In genomic region chrX:159628629-159629028, GRCm38 (mm10) we compare ENCODE assay signal across 9 mouse cellular contexts. TPM values are rescaled to one million over a fixed set of nuclear protein-coding genes. Genes with fewer than 3 reads are reported as not detected.
DNase-seq lines count a peak whose midpoint lies in the region; ATAC-seq and TF ChIP-seq lines count a peak whose summit lies in the region.
"Had no signal": no experiment of that assay in that cellular context is flagged by ENCODE, and none has a peak within 500 bp of the region (broad histone marks: within the 10 kb centered on the region; RNA-seq: fewer than 3 reads in every experiment).

No protein-coding gene starts in this region.

- H3K27ac ChIP-seq in heart, embryonic 13.5 days (replicated peaks): no peak overlapping the region
- no peak overlapping the region for H3K27ac ChIP-seq in bone marrow, adult 2 months (ENCODE audit: control insufficient read depth, insufficient read depth, low read depth, low read length, poor library complexity)
- H3K27ac ChIP-seq in hindbrain, embryonic 12.5 days: no peak overlapping the region
- H3K27ac ChIP-seq in liver, postnatal 0 days (ENCODE audit: low read depth): no peak overlapping the region

- no peak for TF ChIP-seq CTCF in bone marrow, adult 2 months (IDR thresholded peaks at IDR 0.05; ENCODE audit: control insufficient read depth, insufficient read depth, low read length)
- TF ChIP-seq CTCF in liver, postnatal 0 days (IDR thresholded peaks at IDR 0.05; ENCODE audit: low read depth): no peak

- TF ChIP-seq POLR2A in bone marrow, adult 2 months (IDR thresholded peaks at IDR 0.05; ENCODE audit: borderline replicate concordance, control insufficient read depth, low read depth, low read length): no peak

- H3K36me3 ChIP-seq in heart, embryonic 13.5 days: no peaks in the 10 kb centered on the region
- H3K36me3 ChIP-seq in hindbrain, embryonic 12.5 days: no peaks in the 10 kb centered on the region
- H3K36me3 ChIP-seq in liver, postnatal 0 days (replicated peaks; ENCODE audit: insufficient read depth, low read length): no peaks in the 10 kb centered on the region

- H3K9me3 ChIP-seq in heart, embryonic 13.5 days: no peaks in the 10 kb centered on the region
- H3K9me3 ChIP-seq in hindbrain, embryonic 12.5 days (replicated peaks): no peaks in the 10 kb centered on the region
- H3K9me3 ChIP-seq in liver, postnatal 0 days (ENCODE audit: low read length): no peaks in the 10 kb centered on the region

- H3K4me1 ChIP-seq in heart, embryonic 13.5 days: peaks cover 10% of the 10 kb centered on the region; the same call in 1 of the 2 replicates
- H3K4me1 ChIP-seq in bone marrow, adult 2 months (ENCODE audit: control insufficient read depth, insufficient read depth, low read length): no peaks in the 10 kb centered on the region; the same call in 1 of the 2 replicates
- H3K4me1 ChIP-seq in hindbrain, embryonic 12.5 days: peaks cover 9% of the 10 kb centered on the region; the same call in 1 of the 2 replicates
- H3K4me1 ChIP-seq in liver, postnatal 0 days (ENCODE audit: insufficient read depth): peaks cover 6% of the 10 kb centered on the region

- H3K9ac ChIP-seq in heart, embryonic 13.5 days: peak overlapping the region; percentile 40; the same call in 1 of the 2 replicates
- H3K9ac ChIP-seq in hindbrain, embryonic 12.5 days: peak overlapping the region; percentile 62
- no peak overlapping the region for H3K9ac ChIP-seq in liver, postnatal 0 days (replicated peaks)

- no peak for TF ChIP-seq EP300 in liver, postnatal 0 days (IDR thresholded peaks at IDR 0.05; ENCODE audit: low read depth)

- 37% methylated on average over 4 of the region's 4 CpGs for WGBS in heart, embryonic 13.5 days
- whole genome bisulfite sequencing in bone marrow, adult 2 months: 19% methylated on average over 4 of the region's 4 CpGs
- WGBS in hindbrain, embryonic 12.5 days: 56% methylated on average over 4 of the region's 4 CpGs
- WGBS in liver, postnatal 0 days (ENCODE audit: insufficient replicate concordance): 28% methylated on average over 4 of the region's 4 CpGs

- H3K4me2 ChIP-seq in heart, embryonic 13.5 days: peak overlapping the region; percentile 78
- H3K4me2 ChIP-seq in hindbrain, embryonic 12.5 days (replicated peaks): peak overlapping the region; percentile 63
- H3K4me2 ChIP-seq in liver, postnatal 0 days (ENCODE audit: low read depth, low read length): peak overlapping the region; percentile 81

- no peak for DNase-seq in heart, adult 9 months (ENCODE audit: low spot score in 2 of 2)
- DNase-seq in liver, postnatal 0 days: no peak
- no peak for DNase-seq in embryo, embryonic 11 days
- DNase-seq in cerebellum, adult 9-10 months: no peak
- no peak for DNase-seq in cerebellum, postnatal 14 days
- DNase-seq: adrenal gland, adult 8-10 months had no signal

- ATAC-seq in heart, embryonic 13.5 days (ENCODE audit: extremely low read depth, insufficient number of reproducible peaks, low FRiP score, low TSS enrichment): no peak
- no peak for ATAC-seq in hindbrain, embryonic 12.5 days (ENCODE audit: low FRiP score)
- no peak for ATAC-seq in liver, postnatal 0 days

- peak overlapping the region; percentile 68 for H3K4me3 ChIP-seq in heart, embryonic 13.5 days
- H3K4me3 ChIP-seq in bone marrow, adult 2 months (replicated peaks; ENCODE audit: control insufficient read depth, low read depth, low read length): peak overlapping the region; percentile 24
- peak overlapping the region; percentile 58 for H3K4me3 ChIP-seq in hindbrain, embryonic 12.5 days
- peak overlapping the region; percentile 60 for H3K4me3 ChIP-seq in liver, postnatal 0 days (ENCODE audit: low read depth, low read length)

- H3K27me3 ChIP-seq in heart, embryonic 13.5 days (replicated peaks): no peaks in the 10 kb centered on the region
- H3K27me3 ChIP-seq in hindbrain, embryonic 12.5 days: peaks cover 10% of the 10 kb centered on the region
- 0 out of 2 replicates have a peak, but pooled peaks cover 6% of the 10 kb centered on the region for H3K27me3 ChIP-seq in liver, postnatal 0 days (ENCODE audit: insufficient read depth, low read length)

RNA-seq across cellular contexts. Expression of gene Sh3kbp1, which starts 1.6 kb away (rescaled TPM):
- polyA plus RNA-seq in heart, embryonic 13.5 days (2015; fragmentation: Nextera tagmentation; extraction: Ambion mirVana): 85.3 and 87.8 TPM in 2 replicates
- 15.7 and 32.2 TPM in 2 replicates for polyA plus RNA-seq in bone marrow, adult 2 months (2011; ENCODE audit: insufficient read depth, insufficient read length, low replicate concordance, missing spikeins)
- 45.7 and 50.3 TPM in 2 replicates for polyA plus RNA-seq in hindbrain, embryonic 12.5 days (2016; fragmentation: Nextera tagmentation; extraction: Ambion mirVana)
- polyA plus RNA-seq in liver, postnatal 0 days (2015; fragmentation: Nextera tagmentation; extraction: Ambion mirVana): 9.0 and 9.7 TPM in 2 replicates
